Mouse (Mus musculus) intestine, postnatal 0 days (tissue): ENCODE measurements around the gene Lrrc59. TPM values are rescaled to one million over a fixed set of nuclear protein-coding genes. Genes with fewer than 3 reads are reported as not detected.
"Not testable (repeated sequence)": the region's sequence is repeated elsewhere in the genome, so short reads cannot be mapped to it uniquely, and the experiment has no call there.

ENCODE experiments used
- ATAC-seq: fragments of 200-750 bp; cut with Nextera tagmentation; 2 replicates; pipeline ENCODE4 v1.8.0; 2017; ENCODE audit warnings: mild to moderate bottlenecking, moderate TSS enrichment, moderate library complexity
- H3K27ac ChIP-seq: fragments of 300-500 bp; sonication (generic); 2 replicates; pipeline ENCODE4 v1.5.1; 2014; ENCODE audit warnings: mild to moderate bottlenecking, low read depth, low read length, moderate library complexity
- H3K27me3 ChIP-seq: fragments of 300-500 bp; sonication (generic); replicated peaks from 2 replicates; pipeline ENCODE4 v1.6.1; 2014; ENCODE audit warnings: low read length, mixed read lengths; ENCODE audit not compliant: control insufficient read depth, insufficient read depth
- H3K36me3 ChIP-seq: fragments of 300-500 bp; sonication (generic); 2 replicates; pipeline ENCODE4 v1.6.1; 2014; ENCODE audit warnings: mild to moderate bottlenecking, moderate library complexity; ENCODE audit not compliant: control insufficient read depth, insufficient read depth
- H3K4me1 ChIP-seq: fragments of 300-500 bp; sonication (generic); replicated peaks from 2 replicates; pipeline ENCODE4 v1.6.1; 2014; ENCODE audit warnings: antibody characterized with exemption, low read length, mixed read lengths; ENCODE audit not compliant: control insufficient read depth, insufficient read depth
- H3K4me2 ChIP-seq: fragments of 300-500 bp; sonication (generic); replicated peaks from 2 replicates; pipeline ENCODE4 v1.6.1; 2014; ENCODE audit warnings: low read depth, mild to moderate bottlenecking, moderate library complexity
- H3K4me3 ChIP-seq: fragments of 300-500 bp; sonication (generic); 2 replicates; pipeline ENCODE4 v1.5.1; 2014; ENCODE audit warnings: low read depth, low read length
- H3K9ac ChIP-seq: fragments of 300-500 bp; sonication (generic); 2 replicates; pipeline ENCODE4 v1.6.1; 2014; ENCODE audit warnings: mild to moderate bottlenecking, low read depth, low read length
- H3K9me3 ChIP-seq: fragments of 300-500 bp; sonication (generic); 2 replicates; pipeline ENCODE4 v1.6.1; 2016; ENCODE audit warnings: mixed run types; ENCODE audit not compliant: control insufficient read depth
- CTCF ChIP-seq: sonication (generic); IDR thresholded peaks from 2 replicates; pipeline ENCODE4 v1.5.1; 2016; ENCODE audit warnings: low read depth, mild to moderate bottlenecking, control low read depth, antibody characterized with exemption, moderate library complexity
- WGBS: fragments of 180-500 bp; shearing (Covaris S2); extraction: QIAGEN DNeasy Blood & Tissue Kit; methylation state at CpG from one replicate; pipeline ENCODE4 v1.1.7; 2014; 5-methylcytosine and 5-hydroxymethylcytosine counted together
- polyA plus RNA-seq: library from polyadenylated mRNA; unstranded; fragments of >200 nt; fragmentation: Nextera tagmentation; extraction: Ambion mirVana; gene quantifications from 2 replicates; pipeline ENCODE4 v1.2.1, GENCODE M21; 2015

The Lrrc59 gene
- polyA plus RNA-seq, 1 experiment from 2014 or later, result 172 TPM

GRCm38 (mm10) chr11:94681640-94682039, 52.1 kb downstream of the Lrrc59 start:
- no peak overlapping the region for H3K4me3 ChIP-seq
- no peak for ATAC-seq

GRCm38 (mm10) chr11:94682427-94682826, 52.9 kb downstream of the Lrrc59 start:
- Histone ChIP-seq H3K4me3 (no peak overlapping the region), H3K4me2 (no peak overlapping the region), H3K27me3 (no peaks in the 10 kb centered on the region), H3K9me3 (no peaks in the 10 kb centered on the region), H3K9ac (no peak overlapping the region), H3K27ac (no peak overlapping the region), H3K4me1 (no peaks in the 10 kb centered on the region; the same call in 1 of the 2 replicates), H3K36me3 (no peaks in the 10 kb centered on the region)
- 74% methylated on average over 7 of the region's 7 CpGs for WGBS
- no peak for ATAC-seq
- no peak for TF ChIP-seq CTCF

More at GRCm38 (mm10) chr11:94681640-94682039, 52.1 kb downstream of the Lrrc59 start:
- no peak overlapping the region for H3K4me2 ChIP-seq
- no peaks in the 10 kb centered on the region for H3K27me3 ChIP-seq
- H3K9ac ChIP-seq, result no peak overlapping the region
- no peaks in the 10 kb centered on the region; the same call in 1 of the 2 replicates for H3K4me1 ChIP-seq
- H3K36me3 ChIP-seq, result no peaks in the 10 kb centered on the region
- no peaks in the 10 kb centered on the region for H3K9me3 ChIP-seq
- no peak for TF ChIP-seq CTCF
- no peak overlapping the region for H3K27ac ChIP-seq
- 76% methylated on average over 4 of the region's 4 CpGs for WGBS

- no peaks in the 10 kb centered on the region for H3K9me3 ChIP-seq
- TF ChIP-seq CTCF, result no peak
- no peak for ATAC-seq
- H3K4me3 ChIP-seq, result no peak overlapping the region
- no peak overlapping the region for H3K4me2 ChIP-seq
- H3K9ac ChIP-seq, result no peak overlapping the region
- H3K36me3 ChIP-seq, result no peaks in the 10 kb centered on the region
- H3K27ac ChIP-seq, result no peak overlapping the region
- no peaks in the 10 kb centered on the region for H3K27me3 ChIP-seq
- H3K4me1 ChIP-seq, result no peaks in the 10 kb centered on the region
- WGBS, result 77% methylated on average over 6 of the region's 6 CpGs
Measured at GRCm38 (mm10) chr11:94687178-94687577, 57.6 kb downstream of the Lrrc59 start.

- not testable (repeated sequence) for H3K36me3 ChIP-seq, H3K9me3 ChIP-seq, ATAC-seq, H3K27me3 ChIP-seq, H3K4me1 ChIP-seq, H3K4me3 ChIP-seq, H3K9ac ChIP-seq, H3K4me2 ChIP-seq, H3K27ac ChIP-seq
Measured at GRCm38 (mm10) chr11:94692502-94692901, 62.9 kb downstream of the Lrrc59 start.

Other genes with a start within 250 kb of the Lrrc59 start
- 3.2 and 3.9 TPM in 2 replicates for gene Abcc3, start 236.8 kb upstream of the Lrrc59 start, polyA plus RNA-seq
- gene Cacna1g, start 155.6 kb upstream of the Lrrc59 start, polyA plus RNA-seq, result 1.2 and 1.4 TPM in 2 replicates
- not detected in 2 replicates for gene Spata20, start 143.6 kb upstream of the Lrrc59 start, polyA plus RNA-seq
- 0.55 and 1.0 TPM in 2 replicates for gene Epn3, start 129.8 kb upstream of the Lrrc59 start, polyA plus RNA-seq
- 0.94 and 1.7 TPM in 2 replicates for gene Mycbpap, start 108.0 kb upstream of the Lrrc59 start, polyA plus RNA-seq
- 1.2 and 1.8 TPM in 2 replicates for gene Rsad1, start 80.5 kb upstream of the Lrrc59 start, polyA plus RNA-seq
- gene Chad, start 64.7 kb upstream of the Lrrc59 start, polyA plus RNA-seq, result 1.9 and 3.3 TPM in 2 replicates
- 6.3 and 6.7 TPM in 2 replicates for gene Acsf2, start 27.9 kb upstream of the Lrrc59 start, polyA plus RNA-seq
- gene Mrpl27, start 24.0 kb downstream of the Lrrc59 start, polyA plus RNA-seq, result 148 and 158 TPM in 2 replicates
- gene Eme1, start 24.2 kb downstream of the Lrrc59 start, polyA plus RNA-seq, result 3.7 and 4.2 TPM in 2 replicates
- gene Xylt2, start 47.7 kb downstream of the Lrrc59 start, polyA plus RNA-seq, result 8.0 and 8.2 TPM in 2 replicates
- gene Gm11541, start 74.7 kb downstream of the Lrrc59 start, polyA plus RNA-seq, result 0.07 TPM in 1 of 2 replicates, not detected in the other
- 0.13 TPM in 1 of 2 replicates, not detected in the other for gene Cdc34b, start 112.0 kb downstream of the Lrrc59 start, polyA plus RNA-seq
- not detected in 2 replicates for gene Tmem92, start 152.9 kb downstream of the Lrrc59 start, polyA plus RNA-seq